In genomic region chr3:100568443-100569390, GRCm38 (mm10) we compare ENCODE assay signal across 8 mouse cellular contexts.
A peak's percentile ranks its signal among the peaks of the same experiment; 100 is the strongest.
DNase-seq lines count a peak whose midpoint lies in the region; TF ChIP-seq lines count a peak whose summit lies in the region.

No protein-coding gene starts in this region.

- WGBS in bone marrow, adult 2 months, result 70% methylated on average over 13 of the region's 13 CpGs

- H3K27ac ChIP-seq in bone marrow, adult 2 months (ENCODE audit: control insufficient read depth, insufficient read depth, low read depth, low read length, poor library complexity), result no peak overlapping the region

- DNase-seq in heart, adult 18-20 months, result peak; percentile 5 to 18
- DNase-seq in heart, adult 11 months, result no peak
- peak; percentile 51 for DNase-seq in 3T3-L1 (ENCODE audit: low read depth, low spot score)
- DNase-seq in hindlimb bud, embryonic 11.5 days (ENCODE audit: extremely low spot score, low read depth, low spot score), result peak; percentile 8
- DNase-seq in adrenal gland, postnatal 4 days (ENCODE audit: low spot score in 2 of 2), result no peak
- DNase-seq in testis, postnatal 10 days (ENCODE audit: low spot score), result no peak
- DNase-seq in spleen, adult 12 weeks (ENCODE audit: low spot score), result no peak

- TF ChIP-seq CTCF in bone marrow, adult 2 months (IDR thresholded peaks at IDR 0.05; ENCODE audit: control insufficient read depth, insufficient read depth, low read length), result peak; percentile 28; the same call in 1 of the 2 replicates

- no peak overlapping the region for H3K4me3 ChIP-seq in bone marrow, adult 2 months (replicated peaks; ENCODE audit: control insufficient read depth, low read depth, low read length)

- TF ChIP-seq POLR2A in bone marrow, adult 2 months (IDR thresholded peaks at IDR 0.05; ENCODE audit: borderline replicate concordance, control insufficient read depth, low read depth, low read length), result no peak

- H3K4me1 ChIP-seq in bone marrow, adult 2 months (ENCODE audit: control insufficient read depth, insufficient read depth, low read length), result no peaks in the 10 kb centered on the region

Comparison
In these comparisons a context has a peak if more than half of its experiments do, and no peak if none do; other contexts are left out.
1. DNase-seq: peak in heart, adult 18-20 months (2 of 2), 3T3-L1 (single experiment) and hindlimb bud, embryonic 11.5 days (single experiment); none in heart, adult 11 months (single experiment), adrenal gland, postnatal 4 days (0 of 2), testis, postnatal 10 days (single experiment) and spleen, adult 12 weeks (single experiment).